Mouse (Mus musculus): ENCODE measurements at regions not wholly inside any gene's neighbourhood (a gene's known extent, or its start where the extent isn't known, plus 50 kb on each side); places are given as distances from the start of the nearest gene placed in this dataset.
"Not testable (repeated sequence)": the region's sequence is repeated elsewhere in the genome, so short reads cannot be mapped to it uniquely, and the experiment has no call there.

- no peaks in the 10 kb centered on the region for H3K27me3 ChIP-seq (ENCODE audit: control insufficient read depth in 1 of 2, insufficient read depth in 2 of 2, low read length in 2 of 2)
- no peak overlapping the region for H3K9ac ChIP-seq (ENCODE audit: control insufficient read depth, low read depth, low read length, poor library complexity, severe bottlenecking)
- no peaks in the 10 kb centered on the region for H3K36me3 ChIP-seq (ENCODE audit: control insufficient read depth in 1 of 2, insufficient read depth in 2 of 2, low read length in 2 of 2)
- no peak overlapping the region for H3K4me3 ChIP-seq (ENCODE audit: control insufficient read depth in 1 of 2, insufficient read depth in 1 of 2, low read depth in 2 of 2, low read length in 2 of 2)
- H3K79me2 ChIP-seq (ENCODE audit: control insufficient read depth, insufficient read depth, low read length, poor library complexity) = no peaks in the 10 kb centered on the region
- TF ChIP-seq ZNF384 (IDR thresholded peaks at IDR 0.05; ENCODE audit: low read depth, low read length) (no peak), UBTF (IDR thresholded peaks at IDR 0.05; ENCODE audit: borderline replicate concordance, insufficient read depth, low read depth, low read length) (no peak), POLR2AphosphoS2 (IDR thresholded peaks at IDR 0.05; ENCODE audit: low read length) (no peak), NRF1 (IDR thresholded peaks at IDR 0.05; ENCODE audit: insufficient read depth, low read depth, low read length, poor library complexity, severe bottlenecking) (no peak), SMC3 (IDR thresholded peaks at IDR 0.05; ENCODE audit: low read depth, low read length) (no peak)
- no peak overlapping the region for H3K27ac ChIP-seq (ENCODE audit: control insufficient read depth, low read depth, low read length)
- no peak for DNase-seq (ENCODE audit: low read depth, low spot score)
- no peaks in the 10 kb centered on the region for H3K4me1 ChIP-seq (ENCODE audit: control insufficient read depth in 1 of 2, insufficient read depth in 2 of 2, low read length in 2 of 2)
- H3K9me3 ChIP-seq (replicated peaks; ENCODE audit: insufficient read depth, low read length) = no peaks in the 10 kb centered on the region
Observed at GRCm38 (mm10) chrX:35791273-35791672, 97.4 kb upstream of the Dock11 start.

- Histone ChIP-seq H3K4me1 (ENCODE audit: control insufficient read depth in 1 of 2, insufficient read depth in 2 of 2, low read length in 2 of 2) (no peaks in the 10 kb centered on the region), H3K4me3 (ENCODE audit: control insufficient read depth in 1 of 2, insufficient read depth in 1 of 2, low read depth in 2 of 2, low read length in 2 of 2) (no peak overlapping the region), H3K27ac (ENCODE audit: control insufficient read depth, low read depth, low read length) (no peak overlapping the region), H3K79me2 (ENCODE audit: control insufficient read depth, insufficient read depth, low read length, poor library complexity) (no peaks in the 10 kb centered on the region), H3K9ac (ENCODE audit: control insufficient read depth, low read depth, low read length, poor library complexity, severe bottlenecking) (no peak overlapping the region), H3K36me3 (ENCODE audit: control insufficient read depth in 1 of 2, insufficient read depth in 2 of 2, low read length in 2 of 2) (no peaks in the 10 kb centered on the region), H3K9me3 (replicated peaks; ENCODE audit: insufficient read depth, low read length) (no peaks in the 10 kb centered on the region), H3K27me3 (ENCODE audit: control insufficient read depth in 1 of 2, insufficient read depth in 2 of 2, low read length in 2 of 2) (no peaks in the 10 kb centered on the region; a peak in 1 of 4 replicates)
- TF ChIP-seq RAD21 (IDR thresholded peaks at IDR 0.05; ENCODE audit: low read depth, low read length) (peak; percentile 6), RCOR1 (IDR thresholded peaks at IDR 0.05; ENCODE audit: low read depth, low read length) (no peak), MAZ (IDR thresholded peaks at IDR 0.05; ENCODE audit: low read depth, low read length) (no peak), CTCF (IDR thresholded peaks at IDR 0.05 in 2 of 3, conservative IDR thresholded peaks at IDR 0.05 in 1 of 3; ENCODE audit: control insufficient read depth in 1 of 3, insufficient read depth in 1 of 3, low read depth in 2 of 3, low read length in 3 of 3, poor library complexity in 1 of 3, severe bottlenecking in 1 of 3) (peak; percentile 36 to 50 (median 46)), SMC3 (IDR thresholded peaks at IDR 0.05; ENCODE audit: low read depth, low read length) (peak; percentile 29)
- peak; percentile 28 for DNase-seq (ENCODE audit: low read depth, low spot score)
Observed at GRCm38 (mm10) chrX:35813206-35813605, 75.4 kb upstream of the Dock11 start.

- H3K79me2 ChIP-seq (ENCODE audit: control insufficient read depth, insufficient read depth, low read length, poor library complexity); H3K36me3 ChIP-seq (ENCODE audit: control insufficient read depth in 1 of 2, insufficient read depth in 2 of 2, low read length in 2 of 2); H3K9me3 ChIP-seq (replicated peaks; ENCODE audit: insufficient read depth, low read length); H3K9ac ChIP-seq (ENCODE audit: control insufficient read depth, low read depth, low read length, poor library complexity, severe bottlenecking); H3K4me3 ChIP-seq (ENCODE audit: control insufficient read depth in 1 of 2, insufficient read depth in 1 of 2, low read depth in 2 of 2, low read length in 2 of 2); H3K27me3 ChIP-seq (ENCODE audit: control insufficient read depth in 1 of 2, insufficient read depth in 2 of 2, low read length in 2 of 2); H3K27ac ChIP-seq (ENCODE audit: control insufficient read depth, low read depth, low read length); H3K4me1 ChIP-seq (ENCODE audit: control insufficient read depth in 1 of 2, insufficient read depth in 2 of 2, low read length in 2 of 2): not testable (repeated sequence)
- TF ChIP-seq RAD21 (IDR thresholded peaks at IDR 0.05; ENCODE audit: low read depth, low read length) = peak; percentile 48
- peak; percentile 43; the same call in 1 of the 2 replicates for TF ChIP-seq ZC3H11A (IDR thresholded peaks at IDR 0.05; ENCODE audit: low read depth, low read length)
- TF ChIP-seq ZNF384 (IDR thresholded peaks at IDR 0.05; ENCODE audit: low read depth, low read length) = peak; percentile 90
- peak in 2 of 3 experiments; percentile 47 to 53; a peak in 5 of 6 replicates for TF ChIP-seq CTCF (IDR thresholded peaks at IDR 0.05 in 2 of 3, conservative IDR thresholded peaks at IDR 0.05 in 1 of 3; ENCODE audit: control insufficient read depth in 1 of 3, insufficient read depth in 1 of 3, low read depth in 2 of 3, low read length in 3 of 3, poor library complexity in 1 of 3, severe bottlenecking in 1 of 3)
- peak; percentile 57 for TF ChIP-seq SMC3 (IDR thresholded peaks at IDR 0.05; ENCODE audit: low read depth, low read length)
- DNase-seq (ENCODE audit: low read depth, low spot score) = peak; percentile 31
Observed at GRCm38 (mm10) chrX:35834411-35834810, 54.2 kb upstream of the Dock11 start.

Measured in MEL (cell line).